Mouse (Mus musculus) brain, embryonic 14.5 days (tissue): Measurements from ENCODE around the gene Adss.

Experiments
- CTCF ChIP-seq: fragments of 200-500 bp; IDR thresholded peaks from 2 replicates; pipeline ENCODE4 v1.5.1; 2012; ENCODE audit warnings: inconsistent platforms, mild to moderate bottlenecking, moderate library complexity, borderline replicate concordance; ENCODE audit not compliant: insufficient read depth, insufficient read length; ENCODE audit errors: extremely low read depth
- POLR2A ChIP-seq: fragments of 200-500 bp; IDR thresholded peaks from 2 replicates; pipeline ENCODE4 v1.6.1; 2012; ENCODE audit warnings: mild to moderate bottlenecking, inconsistent platforms, borderline replicate concordance; ENCODE audit not compliant: poor library complexity, insufficient read depth, insufficient read length, severe bottlenecking; ENCODE audit errors: extremely low read depth

- no peak for TF ChIP-seq POLR2A
- no peak for TF ChIP-seq CTCF
Observed at GRCm38 (mm10) chr1:177729043-177730024, 67.0 kb downstream of the Adss start, which contains the start of gene 1700016C15Rik.
